Comparison of ENCODE assay signal across 8 mouse cellular contexts in genomic region chr11:48870781-48871180, GRCm38 (mm10). TPM values are rescaled to one million over a fixed set of nuclear protein-coding genes. Genes with fewer than 3 reads are reported as not detected.
A peak's percentile ranks its signal among the peaks of the same experiment; 100 is the strongest.
DNase-seq lines count a peak whose midpoint lies in the region; ATAC-seq and TF ChIP-seq lines count a peak whose summit lies in the region.

No protein-coding gene starts in this region.

- no peak for TF ChIP-seq POLR2A in lung, adult 2 months (IDR thresholded peaks at IDR 0.05; ENCODE audit: borderline replicate concordance, extremely low read depth, low read depth, low read length)
- TF ChIP-seq POLR2A in cortical plate, adult 2 months (IDR thresholded peaks at IDR 0.05; ENCODE audit: extremely low read depth, insufficient read depth, low read length), result no peak

- peak overlapping the region; percentile 60 for H3K4me2 ChIP-seq in hindbrain, embryonic 14.5 days (replicated peaks)
- H3K4me2 ChIP-seq in midbrain, embryonic 14.5 days (ENCODE audit: low read length), result peak overlapping the region; percentile 62

- no peak for TF ChIP-seq CTCF in lung, adult 2 months (IDR thresholded peaks at IDR 0.05; ENCODE audit: insufficient read depth, low read length)
- no peak for TF ChIP-seq CTCF in cortical plate, adult 2 months (IDR thresholded peaks at IDR 0.05; ENCODE audit: extremely low read depth, insufficient read depth, low read length)

- no peak for DNase-seq in lung, adult 2 months
- no peak for DNase-seq in lung, postnatal 10 days
- no peak for DNase-seq in hindbrain, embryonic 14.5 days (ENCODE audit: low spot score)
- DNase-seq in midbrain, embryonic 14.5 days, result no peak
- no peak for DNase-seq in MN1 (ENCODE audit: low spot score)
- DNase-seq in right cerebral cortex, adult 18-20 months, result no peak
- no peak for DNase-seq in cerebellum, adult 11-12 months

- peaks cover 8% of the 10 kb centered on the region; the same call in 1 of the 2 replicates for H3K27me3 ChIP-seq in hindbrain, embryonic 14.5 days (ENCODE audit: control insufficient read depth, insufficient read depth, low read length)
- no peaks in the 10 kb centered on the region for H3K27me3 ChIP-seq in midbrain, embryonic 14.5 days (ENCODE audit: control insufficient read depth, insufficient read depth, low read length)

- ATAC-seq in hindbrain, embryonic 14.5 days (ENCODE audit: low FRiP score), result no peak
- ATAC-seq in midbrain, embryonic 14.5 days (ENCODE audit: low FRiP score, low TSS enrichment), result no peak

- peak overlapping the region; percentile 83 for H3K4me3 ChIP-seq in lung, adult 2 months (replicated peaks; ENCODE audit: extremely low read depth, low read depth, low read length)
- peak overlapping the region; percentile 73 for H3K4me3 ChIP-seq in cortical plate, adult 2 months (ENCODE audit: insufficient read depth, low read length)
- peak overlapping the region; percentile 38 for H3K4me3 ChIP-seq in hindbrain, embryonic 14.5 days (replicated peaks; ENCODE audit: low read length)
- peak overlapping the region; percentile 33 for H3K4me3 ChIP-seq in midbrain, embryonic 14.5 days (replicated peaks; ENCODE audit: low read depth, low read length)

- peak overlapping the region; percentile 69 for H3K27ac ChIP-seq in cortical plate, adult 2 months (ENCODE audit: insufficient read depth, low read length)
- no peak overlapping the region for H3K27ac ChIP-seq in hindbrain, embryonic 14.5 days
- H3K27ac ChIP-seq in midbrain, embryonic 14.5 days (replicated peaks; ENCODE audit: low read depth, low read length), result no peak overlapping the region

- H3K4me1 ChIP-seq in lung, adult 2 months (ENCODE audit: control insufficient read depth, insufficient read depth, low read length), result peaks cover 15% of the 10 kb centered on the region
- H3K4me1 ChIP-seq in cortical plate, adult 2 months (ENCODE audit: control insufficient read depth, insufficient read depth, low read length), result no peaks in the 10 kb centered on the region
- peaks cover 15% of the 10 kb centered on the region for H3K4me1 ChIP-seq in hindbrain, embryonic 14.5 days (replicated peaks; ENCODE audit: control insufficient read depth, insufficient read depth, low read length)
- H3K4me1 ChIP-seq in midbrain, embryonic 14.5 days (ENCODE audit: control insufficient read depth, insufficient read depth, low read length), result no peaks in the 10 kb centered on the region

- no peaks in the 10 kb centered on the region for H3K9me3 ChIP-seq in hindbrain, embryonic 14.5 days (ENCODE audit: control insufficient read depth, low read length)
- H3K9me3 ChIP-seq in midbrain, embryonic 14.5 days (ENCODE audit: control insufficient read depth, low read length), result no peaks in the 10 kb centered on the region

- peak overlapping the region; percentile 54 for H3K9ac ChIP-seq in hindbrain, embryonic 14.5 days
- H3K9ac ChIP-seq in midbrain, embryonic 14.5 days (replicated peaks; ENCODE audit: low read length), result no peak overlapping the region; the same call in 1 of the 2 replicates

- WGBS in lung, adult 2 months, result 5% methylated on average over 7 of the region's 7 CpGs
- WGBS in hindbrain, embryonic 14.5 days, result 42% methylated on average over 7 of the region's 7 CpGs
- WGBS in midbrain, embryonic 14.5 days, result 34% methylated on average over 7 of the region's 7 CpGs

- H3K36me3 ChIP-seq in hindbrain, embryonic 14.5 days (replicated peaks; ENCODE audit: control insufficient read depth, insufficient read depth), result no peaks in the 10 kb centered on the region
- no peaks in the 10 kb centered on the region for H3K36me3 ChIP-seq in midbrain, embryonic 14.5 days (ENCODE audit: control insufficient read depth, insufficient read depth, low read length)

RNA-seq across cellular contexts. Expression of gene Irgm1, which starts 0.7 kb away (rescaled TPM):
- 7.3 and 11.5 TPM in 2 replicates for polyA plus RNA-seq in lung, adult 2 months (2012; rRNA removed)
- 9.5 and 11.4 TPM in 2 replicates for polyA plus RNA-seq in cortical plate, adult 2 months (2012; rRNA removed)
- polyA plus RNA-seq in hindbrain, embryonic 14.5 days (2014; fragmentation: Nextera tagmentation; extraction: Ambion mirVana), result 4.0 and 4.2 TPM in 2 replicates
- 1.4 and 5.0 TPM in 2 replicates for polyA plus RNA-seq in midbrain, embryonic 14.5 days (2014; fragmentation: Nextera tagmentation; extraction: Ambion mirVana)

RNA-seq across cellular contexts. Expression of gene Gm5431, which starts 31.2 kb away (rescaled TPM):
- 0.43 and 0.66 TPM in 2 replicates for polyA plus RNA-seq in lung, adult 2 months (2012; rRNA removed)
- 0.19 and 0.23 TPM in 2 replicates for polyA plus RNA-seq in cortical plate, adult 2 months (2012; rRNA removed)
- 0.16 and 0.74 TPM in 2 replicates for polyA plus RNA-seq in hindbrain, embryonic 14.5 days (2014; fragmentation: Nextera tagmentation; extraction: Ambion mirVana)
- polyA plus RNA-seq in midbrain, embryonic 14.5 days (2014; fragmentation: Nextera tagmentation; extraction: Ambion mirVana), result 0.34 TPM in 1 of 2 replicates, not detected in the other

RNA-seq across cellular contexts. Expression of gene Gm12184, which starts 44.3 kb away (rescaled TPM):
- polyA plus RNA-seq in lung, adult 2 months (2012; rRNA removed), result 5.3 TPM in 2 replicates
- polyA plus RNA-seq in cortical plate, adult 2 months (2012; rRNA removed), result 33.8 and 40.1 TPM in 2 replicates
- 1.6 and 2.4 TPM in 2 replicates for polyA plus RNA-seq in hindbrain, embryonic 14.5 days (2014; fragmentation: Nextera tagmentation; extraction: Ambion mirVana)
- 3.2 and 4.5 TPM in 2 replicates for polyA plus RNA-seq in midbrain, embryonic 14.5 days (2014; fragmentation: Nextera tagmentation; extraction: Ambion mirVana)

RNA-seq across cellular contexts. Expression of gene Trim7, which starts 44.8 kb away (rescaled TPM):
- 7.8 and 11.6 TPM in 2 replicates for polyA plus RNA-seq in lung, adult 2 months (2012; rRNA removed)
- 4.2 and 4.3 TPM in 2 replicates for polyA plus RNA-seq in cortical plate, adult 2 months (2012; rRNA removed)
- 1.7 and 2.5 TPM in 2 replicates for polyA plus RNA-seq in hindbrain, embryonic 14.5 days (2014; fragmentation: Nextera tagmentation; extraction: Ambion mirVana)
- 0.75 and 1.6 TPM in 2 replicates for polyA plus RNA-seq in midbrain, embryonic 14.5 days (2014; fragmentation: Nextera tagmentation; extraction: Ambion mirVana)

RNA-seq across cellular contexts. Expression of gene Trim41, which starts 53.6 kb away (rescaled TPM):
- polyA plus RNA-seq in lung, adult 2 months (2012; rRNA removed), result 28.9 and 32.4 TPM in 2 replicates
- polyA plus RNA-seq in cortical plate, adult 2 months (2012; rRNA removed), result 43.1 and 46.7 TPM in 2 replicates
- 4.6 and 5.6 TPM in 2 replicates for polyA plus RNA-seq in hindbrain, embryonic 14.5 days (2014; fragmentation: Nextera tagmentation; extraction: Ambion mirVana)
- polyA plus RNA-seq in midbrain, embryonic 14.5 days (2014; fragmentation: Nextera tagmentation; extraction: Ambion mirVana), result 6.3 and 8.4 TPM in 2 replicates

Comparison
In these comparisons a context has a peak if more than half of its experiments do, and no peak if none do; other contexts are left out.
1. H3K4me3 ChIP-seq: peak in every context shown above with its lines; median percentile 83 in lung, adult 2 months; 73 in cortical plate, adult 2 months; 38 in hindbrain, embryonic 14.5 days; 33 in midbrain, embryonic 14.5 days.